Mouse (Mus musculus): ENCODE data around the gene Als2.

The Als2 gene

GRCm38 (mm10) chr1:59211651-59212050 is 25.4 kb downstream of the Als2 start:
- no peak for DNase-seq

- DNase-seq = no peak
Observed at GRCm38 (mm10) chr1:59208331-59208730, 28.7 kb downstream of the Als2 start.

GRCm38 (mm10) chr1:59204489-59204888 is 32.5 kb downstream of the Als2 start:
- DNase-seq = no peak

DNA sequence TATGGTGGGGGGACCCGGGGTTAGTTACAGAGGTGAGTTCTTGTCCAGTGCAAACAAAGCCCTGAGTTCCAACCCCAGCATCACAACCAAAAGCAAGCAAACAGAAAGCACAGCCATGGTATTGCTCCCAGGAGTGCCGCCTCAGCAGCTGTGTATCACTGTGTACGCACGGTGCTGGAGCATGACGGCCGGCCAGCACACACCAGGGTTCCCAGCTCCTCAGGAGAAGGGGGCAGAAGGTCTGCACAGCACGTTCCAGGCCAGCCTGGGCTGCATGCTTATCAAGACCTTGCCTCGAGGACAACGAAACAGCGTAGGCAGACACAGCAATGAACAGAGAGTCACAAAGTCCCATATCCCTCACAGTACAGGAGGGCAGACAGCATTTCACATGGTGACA is 34.7 kb downstream of the Als2 start:
- DNase-seq = no peak

- DNase-seq = no peak
Observed at GRCm38 (mm10) chr1:59201561-59201960, 35.5 kb downstream of the Als2 start.

GRCm38 (mm10) chr1:59200960-59201359 is 36.1 kb downstream of the Als2 start:
- no peak for DNase-seq

DNA sequence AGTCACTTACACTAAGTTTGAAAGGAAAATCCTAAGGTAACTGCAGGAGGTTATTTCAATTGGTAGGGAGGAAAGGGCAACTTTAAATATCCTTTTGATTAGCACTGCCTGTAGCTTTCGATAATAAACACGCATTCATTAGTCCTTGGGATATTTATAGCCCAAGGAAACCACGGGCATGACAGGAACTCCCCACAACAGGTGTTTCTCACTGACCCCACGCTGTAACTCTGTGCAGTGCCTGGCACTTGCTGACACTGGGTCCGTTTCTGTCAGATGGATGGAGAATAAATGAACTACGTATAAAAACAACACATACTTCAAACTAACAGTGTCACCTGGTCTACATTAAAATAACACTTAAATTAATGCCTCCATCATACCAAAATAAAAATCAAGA is 42.1 kb downstream of the Als2 start:
- DNase-seq = no peak

DNA sequence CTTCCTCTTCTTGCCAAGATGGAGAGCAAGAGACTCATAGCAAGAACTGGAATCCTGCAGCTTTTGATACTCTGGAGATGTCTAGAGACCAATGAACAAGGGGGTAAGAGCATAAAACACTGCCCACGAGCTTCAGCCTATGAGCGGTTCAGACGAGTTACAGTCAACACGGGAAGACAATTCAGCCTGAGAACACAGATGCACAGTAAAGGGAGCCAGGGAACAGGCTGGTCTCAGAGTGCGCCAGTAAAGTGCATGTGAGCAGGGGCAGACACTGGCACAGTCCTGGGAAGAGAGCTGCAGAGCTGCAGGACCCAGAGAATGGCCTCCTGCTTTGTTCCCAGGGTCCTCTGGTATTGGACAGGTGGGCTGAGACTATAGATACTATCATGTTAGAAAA is 49.2 kb downstream of the Als2 start:
- DNase-seq = peak; percentile 52

DNA sequence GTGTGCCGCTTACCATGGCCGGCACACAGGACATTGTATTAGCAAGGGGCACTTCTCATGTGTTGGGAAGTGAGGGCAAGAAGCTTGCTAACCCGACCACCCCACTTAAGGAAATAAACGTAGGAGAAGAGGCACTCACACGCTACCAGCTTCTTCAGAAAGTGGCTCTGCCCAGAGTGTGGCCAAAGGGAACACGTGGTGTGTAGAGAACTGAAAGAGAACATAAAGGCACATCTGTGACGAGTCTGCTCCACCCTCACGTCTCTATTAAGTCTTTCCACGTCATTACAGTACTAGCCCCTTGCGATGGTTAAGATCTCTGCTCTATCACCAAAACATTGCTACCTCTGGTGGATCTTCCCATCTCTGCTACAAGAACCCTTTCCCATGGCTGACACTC is 50.7 kb downstream of the Als2 start:
- DNase-seq = no peak

- no peak for DNase-seq
Observed at GRCm38 (mm10) chr1:59185410-59185809, 51.6 kb downstream of the Als2 start.

DNA sequence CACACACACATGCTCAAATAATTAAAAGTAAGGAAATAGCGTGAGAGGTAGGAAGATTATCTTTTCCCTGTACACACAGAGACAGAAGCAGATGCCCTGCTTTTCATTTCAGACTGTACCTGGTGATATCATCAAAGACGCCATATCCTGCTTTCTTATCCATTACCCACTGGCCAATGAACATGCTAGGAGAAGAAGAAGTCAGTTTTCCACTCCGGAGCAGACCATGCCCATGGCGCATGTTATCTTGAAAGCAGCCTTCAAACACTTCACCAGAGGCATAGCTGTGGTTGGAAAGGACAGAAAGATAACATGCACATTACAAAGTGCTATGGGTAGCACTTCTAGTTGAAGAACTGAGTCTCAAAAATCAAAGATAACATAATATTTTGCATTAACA is 54.0 kb downstream of the Als2 start:
- DNase-seq = no peak

GRCm38 (mm10) chr1:59182373-59182772 is 54.7 kb downstream of the Als2 start:
- DNase-seq = no peak

DNA sequence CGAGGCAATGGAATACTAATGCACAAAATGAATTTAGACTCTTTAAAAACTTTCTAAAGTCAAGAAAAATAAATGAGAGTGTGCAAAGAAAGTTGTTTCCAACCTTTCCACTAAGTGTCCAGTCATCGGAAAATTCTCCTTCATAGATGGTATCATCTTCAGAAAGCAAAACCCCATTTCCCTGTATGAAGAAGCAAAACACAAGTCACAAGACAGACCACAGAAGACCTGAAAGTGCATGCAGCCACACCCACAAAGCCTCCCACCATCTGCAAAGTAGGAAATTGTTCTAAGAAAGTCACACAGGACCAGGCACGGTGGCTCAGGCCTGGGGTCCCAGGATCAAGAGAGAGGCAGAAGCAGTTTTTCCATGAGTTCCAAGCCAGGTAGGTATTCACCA is 57.0 kb downstream of the Als2 start:
- no peak for DNase-seq

DNA sequence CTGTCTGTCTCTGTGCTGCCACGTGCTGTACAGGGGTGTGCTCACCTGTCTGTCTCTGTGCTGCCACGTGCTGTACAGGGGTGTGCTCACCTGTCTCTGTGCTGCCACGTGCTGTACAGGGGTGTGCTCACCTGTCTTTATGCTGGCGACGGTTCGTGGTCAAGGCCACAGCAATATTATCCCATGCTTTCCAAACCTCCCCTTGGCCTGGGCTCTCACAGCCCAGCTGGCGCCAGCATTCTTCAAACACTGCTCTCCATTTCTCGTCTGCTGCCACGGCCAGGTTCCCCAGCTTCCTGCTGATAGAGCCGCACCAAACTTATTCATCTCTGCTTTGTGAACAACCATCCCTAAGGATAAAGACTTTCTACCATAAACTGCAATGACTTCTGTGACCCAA is 58.6 kb downstream of the Als2 start:
- no peak for DNase-seq

- DNase-seq = no peak
Observed at GRCm38 (mm10) chr1:59174514-59175373, 62.3 kb downstream of the Als2 start.

- DNase-seq = no peak
Observed at GRCm38 (mm10) chr1:59173023-59173422, 64.0 kb downstream of the Als2 start.

GRCm38 (mm10) chr1:59171875-59172274 is 65.2 kb downstream of the Als2 start:
- no peak for DNase-seq

DNA sequence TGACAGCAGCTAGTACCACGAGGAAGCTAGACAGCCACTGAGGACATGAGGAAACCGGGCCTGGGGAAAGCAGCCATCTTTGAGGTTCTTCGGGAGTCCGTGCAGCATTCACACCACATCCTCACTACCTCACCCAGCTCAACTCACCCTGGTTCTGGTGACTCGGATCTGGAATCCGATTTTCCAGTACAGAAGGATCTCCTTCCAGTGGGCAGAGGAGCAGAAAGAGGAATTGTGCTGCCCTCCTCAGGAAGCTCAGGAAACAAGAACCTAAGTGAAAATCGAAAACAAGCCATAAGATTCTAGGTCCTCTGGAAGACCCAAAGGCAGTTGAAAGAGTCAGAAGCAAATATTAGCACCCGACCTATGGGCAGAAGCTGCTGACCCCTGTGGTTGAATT is 66.7 kb downstream of the Als2 start:
- DNase-seq = no peak

DNA sequence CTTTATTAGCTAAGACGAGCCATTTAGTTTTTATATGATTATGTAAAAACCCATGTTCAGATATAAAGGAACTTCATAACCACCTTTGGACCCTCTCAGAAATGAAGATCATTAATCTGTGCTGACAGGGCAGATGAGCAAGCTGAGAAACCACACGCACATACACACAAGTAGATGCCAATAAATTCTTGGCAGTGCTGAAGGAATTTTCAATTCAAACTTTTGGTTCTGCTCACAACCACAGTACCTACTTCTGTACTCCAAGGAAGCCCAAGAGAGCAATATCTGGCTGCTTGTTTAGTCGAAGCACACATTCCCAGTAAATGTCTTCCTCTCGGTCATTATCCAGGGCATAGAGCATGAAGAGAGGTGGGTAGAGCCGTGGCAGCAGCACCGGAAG is 67.4 kb downstream of the Als2 start:
- no peak for DNase-seq

DNA sequence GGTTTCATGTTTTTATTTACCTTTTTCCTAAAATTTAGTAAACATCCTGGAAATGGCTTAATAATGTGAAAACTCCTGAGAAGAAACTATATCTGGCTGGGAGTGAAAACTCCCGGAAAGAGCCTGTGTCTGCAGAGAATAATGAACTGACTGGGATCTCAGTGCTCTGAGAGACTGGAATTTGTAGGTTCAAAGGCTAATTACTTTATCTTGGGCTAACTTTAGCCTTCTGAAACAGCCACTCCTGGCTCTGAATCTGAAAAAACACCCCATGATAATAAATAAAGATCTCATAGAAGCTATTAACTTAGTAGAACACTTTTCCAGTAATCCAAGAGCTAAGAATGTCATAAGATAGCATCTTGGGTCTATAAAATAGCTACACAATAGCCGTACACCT is 68.5 kb downstream of the Als2 start:
- no peak for DNase-seq

DNA sequence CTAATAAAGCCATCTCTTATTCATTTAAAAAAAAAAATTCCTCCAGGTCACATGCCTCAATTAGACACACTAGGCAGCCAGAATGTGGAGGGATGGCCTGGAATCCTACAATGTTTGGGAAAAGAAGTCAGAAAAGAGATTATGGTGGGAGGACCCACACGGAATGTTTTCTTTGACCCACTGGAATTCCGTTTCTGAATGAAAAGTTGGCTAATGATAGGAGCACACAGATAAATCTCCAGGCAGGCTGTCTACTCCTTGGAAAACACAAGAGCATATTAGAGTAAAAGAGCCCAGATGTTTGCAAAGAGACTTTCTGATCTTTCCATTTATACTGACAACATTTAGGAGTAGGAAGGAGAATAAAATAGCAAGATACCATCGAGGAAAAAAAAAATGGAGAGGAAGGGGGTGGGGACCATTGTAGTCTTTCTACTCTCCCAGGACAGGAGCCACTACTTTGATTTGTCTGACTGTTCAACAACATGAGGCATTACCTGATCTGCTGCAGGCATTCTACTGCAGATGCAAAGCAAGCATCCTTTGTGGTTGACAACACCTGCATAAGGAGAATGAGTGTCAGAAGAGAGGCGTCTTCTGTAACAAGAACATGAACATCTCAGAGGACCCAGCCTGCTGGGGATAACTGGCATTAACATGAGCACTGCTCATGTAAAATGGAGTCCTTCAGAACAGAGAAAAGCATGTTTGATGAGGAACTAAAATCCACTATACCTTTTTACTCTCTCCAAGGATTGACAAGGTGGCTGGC is 69.2 kb downstream of the Als2 start:
- no peak for DNase-seq

DNA sequence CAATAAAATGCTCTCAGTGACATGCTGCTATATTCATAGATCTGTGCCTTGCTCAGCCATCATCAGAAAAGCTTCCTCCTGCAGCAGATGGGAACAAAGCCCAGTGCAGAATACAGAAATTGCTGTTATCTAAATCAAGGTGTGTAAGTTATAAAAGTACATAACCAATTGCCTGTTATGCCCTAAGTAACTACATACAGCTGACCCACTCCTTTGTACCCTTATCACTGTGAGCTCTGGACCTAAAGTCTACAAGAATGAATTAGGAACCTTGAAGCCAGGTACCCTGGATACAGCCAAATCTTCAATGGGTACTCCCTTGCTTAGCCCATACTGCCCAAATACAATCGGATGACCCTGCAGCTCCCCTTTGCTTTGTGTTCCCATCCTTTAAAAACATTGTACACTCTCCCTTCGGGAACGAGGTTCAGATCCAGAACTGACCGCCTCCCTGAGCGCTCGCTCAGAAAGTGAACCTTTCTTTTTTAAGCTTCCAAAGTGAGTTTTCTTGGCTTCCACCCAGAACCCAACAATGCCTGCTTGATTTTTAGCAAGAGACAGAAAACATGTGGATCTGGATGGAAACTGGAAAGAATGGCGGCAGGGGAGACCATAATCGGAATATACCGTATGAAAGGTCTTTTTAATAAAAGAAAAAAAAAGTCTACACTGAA is 70.7 kb downstream of the Als2 start:
- DNase-seq = no peak

GRCm38 (mm10) chr1:59163918-59164317 is 73.1 kb downstream of the Als2 start:
- DNase-seq = no peak

DNA sequence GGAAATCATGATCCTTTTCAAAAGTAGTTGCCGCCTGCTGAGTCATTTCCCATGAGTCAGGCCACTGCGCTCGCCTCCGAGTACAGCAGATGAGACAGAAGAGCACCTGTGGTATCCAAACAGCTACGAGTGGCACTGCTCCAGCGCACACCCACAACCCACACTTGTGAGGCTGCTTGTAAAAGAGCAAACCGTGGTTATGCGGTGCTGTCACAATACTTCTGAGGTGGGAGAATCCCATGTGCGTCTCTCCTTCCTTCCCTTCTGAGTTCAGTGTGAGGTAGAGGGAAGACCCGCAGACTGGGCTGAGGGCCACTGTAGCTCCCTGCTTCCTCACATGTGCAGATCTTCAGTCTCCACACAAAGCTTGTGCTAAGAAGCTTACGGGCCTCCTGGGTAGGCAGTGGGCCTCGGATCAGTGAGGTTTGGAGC is 74.0 kb downstream of the Als2 start, which contains the start of gene Mpp4:
Mpp4 (minus strand) TSS at position 360 of the 432 bp plus-strand sequence.
- DNase-seq = peak; percentile 87

All from layer of hippocampus, adult 9-11 months (tissue).